Mouse (Mus musculus) kidney, adult 2 months (tissue): ENCODE measurements at regions not wholly inside any gene's neighbourhood (a gene's known extent, or its start where the extent isn't known, plus 50 kb on each side); places are given as distances from the start of the nearest gene placed in this dataset.

Source experiments
- CTCF ChIP-seq: fragments of 200-500 bp; conservative IDR thresholded peaks from 2 replicates; pipeline ENCODE4 v1.5.1; 2011; ENCODE audit warnings: low read depth, mild to moderate bottlenecking, control low read depth, low read length, moderate library complexity, mixed read lengths; ENCODE audit not compliant: insufficient read depth, insufficient read length
- POLR2A ChIP-seq: fragments of 200-500 bp; IDR thresholded peaks from one replicate; pipeline ENCODE4 v1.6.1; 2011; ENCODE audit warnings: low read depth, low read length, control low read depth

DNA sequence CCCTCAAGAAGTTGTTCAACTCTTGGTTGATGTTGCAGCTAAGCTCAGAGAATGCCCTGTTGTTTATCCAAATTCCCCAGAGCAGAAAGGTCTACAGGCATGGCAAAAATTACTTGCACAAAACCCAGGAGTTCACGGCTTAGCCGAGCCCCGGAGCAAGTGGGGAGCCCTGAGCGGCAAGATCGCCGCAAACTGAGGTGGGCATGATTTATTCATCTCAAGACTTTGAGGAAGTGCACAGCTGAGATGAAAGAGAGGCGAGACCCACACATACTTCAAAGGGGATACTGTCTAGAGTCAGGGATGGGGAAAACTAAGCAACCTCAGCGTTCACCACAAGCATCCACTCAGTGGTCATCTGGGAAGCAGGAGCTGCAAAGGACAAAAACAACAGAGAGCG is 355.3 kb upstream of the Cdh4 start:
- TF ChIP-seq CTCF (no peak), POLR2A (no peak)
